25 mouse cellular contexts compared by ENCODE assay signal in the genomic region with DNA sequence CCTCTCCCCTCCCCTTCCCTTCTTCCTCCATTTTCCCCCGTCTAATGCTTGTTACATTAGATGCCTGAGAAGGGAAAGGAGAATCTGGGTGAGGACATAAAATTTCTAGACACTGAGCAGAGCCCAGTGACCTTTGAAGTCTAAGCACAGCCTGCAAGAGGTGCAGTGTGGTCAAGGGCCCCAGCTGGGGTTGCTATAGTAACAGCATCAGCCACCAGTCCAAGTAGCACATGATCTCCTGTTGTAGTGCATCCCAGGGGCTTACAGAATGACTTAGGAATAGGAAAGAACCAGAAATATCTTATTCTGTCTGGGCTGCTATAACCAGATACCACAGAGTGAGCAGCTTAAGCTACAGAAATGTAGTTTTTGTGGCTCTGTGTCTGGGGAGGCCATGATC. TPM values are rescaled to one million over a fixed set of nuclear protein-coding genes. Genes with fewer than 3 reads are reported as not detected.
DNase-seq lines count a peak whose midpoint lies in the region; ATAC-seq and TF ChIP-seq lines count a peak whose summit lies in the region.
"Had no signal": no experiment of that assay in that cellular context is flagged by ENCODE, and none has a peak within 500 bp of the region (broad histone marks: within the 10 kb centered on the region; RNA-seq: fewer than 3 reads in every experiment).

No protein-coding gene starts in this region.

- H3K27me3 ChIP-seq in forebrain, postnatal 0 days (ENCODE audit: insufficient read depth, low read length), result no peaks in the 10 kb centered on the region
- H3K27me3 ChIP-seq in forebrain, embryonic 11.5 days (ENCODE audit: control insufficient read depth, insufficient read depth, low read length), result no peaks in the 10 kb centered on the region
- H3K27me3 ChIP-seq in lung, embryonic 15.5 days, result no peaks in the 10 kb centered on the region
- peaks cover 3% of the 10 kb centered on the region; the same call in 1 of the 2 replicates for H3K27me3 ChIP-seq in midbrain, embryonic 13.5 days
- H3K27me3 ChIP-seq: forebrain, embryonic 13.5 days; heart, embryonic 15.5 days had no signal

- H3K27ac ChIP-seq in forebrain, postnatal 0 days (ENCODE audit: low read depth, low read length), result no peak overlapping the region
- no peak overlapping the region for H3K27ac ChIP-seq in forebrain, embryonic 11.5 days (ENCODE audit: low read depth, low read length)
- H3K27ac ChIP-seq in lung, embryonic 15.5 days, result peak overlapping the region; percentile 78; the same call in 1 of the 2 replicates
- no peak overlapping the region for H3K27ac ChIP-seq in midbrain, embryonic 13.5 days
- H3K27ac ChIP-seq in layer of hippocampus, adult 2 months, result no peak overlapping the region
- H3K27ac ChIP-seq: forebrain, embryonic 13.5 days; heart, adult 2 months; heart, embryonic 15.5 days; intestine, embryonic 15.5 days had no signal

- no peaks in the 10 kb centered on the region for H3K36me3 ChIP-seq in forebrain, postnatal 0 days (ENCODE audit: insufficient read depth)
- H3K36me3 ChIP-seq in forebrain, embryonic 11.5 days (ENCODE audit: control insufficient read depth, insufficient read depth, low read length), result no peaks in the 10 kb centered on the region
- no peaks in the 10 kb centered on the region for H3K36me3 ChIP-seq in lung, embryonic 15.5 days
- H3K36me3 ChIP-seq in midbrain, embryonic 13.5 days, result no peaks in the 10 kb centered on the region
- H3K36me3 ChIP-seq: G1E; heart, embryonic 15.5 days; intestine, embryonic 15.5 days had no signal

- H3K9ac ChIP-seq in forebrain, postnatal 0 days, result no peak overlapping the region
- H3K9ac ChIP-seq in forebrain, embryonic 11.5 days (ENCODE audit: low read length), result no peak overlapping the region
- H3K9ac ChIP-seq in lung, embryonic 15.5 days, result no peak overlapping the region
- no peak overlapping the region for H3K9ac ChIP-seq in midbrain, embryonic 13.5 days (replicated peaks)
- H3K9ac ChIP-seq: forebrain, embryonic 13.5 days; heart, embryonic 15.5 days; intestine, embryonic 15.5 days had no signal

- H3K4me2 ChIP-seq in forebrain, postnatal 0 days (ENCODE audit: low read depth), result no peak overlapping the region
- no peak overlapping the region for H3K4me2 ChIP-seq in forebrain, embryonic 11.5 days (ENCODE audit: low read depth, low read length, severe bottlenecking)
- no peak overlapping the region for H3K4me2 ChIP-seq in lung, embryonic 15.5 days
- no peak overlapping the region for H3K4me2 ChIP-seq in midbrain, embryonic 13.5 days (replicated peaks)
- H3K4me2 ChIP-seq: forebrain, embryonic 13.5 days; heart, embryonic 15.5 days; intestine, embryonic 15.5 days; liver, embryonic 11.5 days had no signal

- no peak for TF ChIP-seq CTCF in forebrain, postnatal 0 days (IDR thresholded peaks at IDR 0.05; ENCODE audit: low read depth)
- TF ChIP-seq CTCF in layer of hippocampus, adult 2 months (conservative IDR thresholded peaks at IDR 0.05), result no peak

- H3K4me3 ChIP-seq in forebrain, postnatal 0 days (ENCODE audit: low read depth, low read length), result no peak overlapping the region
- no peak overlapping the region for H3K4me3 ChIP-seq in forebrain, embryonic 11.5 days (ENCODE audit: low read depth, low read length)
- no peak overlapping the region for H3K4me3 ChIP-seq in lung, embryonic 15.5 days
- no peak overlapping the region for H3K4me3 ChIP-seq in midbrain, embryonic 13.5 days (replicated peaks)
- no peak overlapping the region for H3K4me3 ChIP-seq in layer of hippocampus, adult 2 months
- H3K4me3 ChIP-seq: forebrain, embryonic 13.5 days; heart, adult 2 months; heart, embryonic 15.5 days; intestine, embryonic 15.5 days had no signal

- peak; percentile 51; the same call in 1 of the 2 replicates for ATAC-seq in forebrain, postnatal 0 days
- no peak for ATAC-seq in forebrain, embryonic 11.5 days (replicated peaks; ENCODE audit: low FRiP score)
- ATAC-seq in lung, embryonic 15.5 days (ENCODE audit: borderline replicate concordance, extremely low read depth, low FRiP score, low TSS enrichment), result no peak
- peak; percentile 58 for ATAC-seq in midbrain, embryonic 13.5 days
- ATAC-seq: forebrain, embryonic 13.5 days; intestine, embryonic 15.5 days had no signal

- H3K9me3 ChIP-seq in forebrain, postnatal 0 days (ENCODE audit: low read length), result no peaks in the 10 kb centered on the region
- H3K9me3 ChIP-seq in forebrain, embryonic 11.5 days (ENCODE audit: control insufficient read depth, low read length), result no peaks in the 10 kb centered on the region
- H3K9me3 ChIP-seq in lung, embryonic 15.5 days, result no peaks in the 10 kb centered on the region
- no peaks in the 10 kb centered on the region for H3K9me3 ChIP-seq in midbrain, embryonic 13.5 days
- H3K9me3 ChIP-seq: forebrain, embryonic 13.5 days; G1E; heart, embryonic 15.5 days; intestine, embryonic 15.5 days had no signal

- 50% methylated on average over 1 of the region's 1 CpGs for WGBS in forebrain, postnatal 0 days
- 75% methylated on average over 1 of the region's 1 CpGs for WGBS in forebrain, embryonic 11.5 days
- 33% methylated on average over 1 of the region's 1 CpGs for WGBS in lung, embryonic 15.5 days
- WGBS in midbrain, embryonic 13.5 days, result 27% methylated on average over 1 of the region's 1 CpGs

- H3K4me1 ChIP-seq in forebrain, postnatal 0 days (ENCODE audit: insufficient read depth), result no peaks in the 10 kb centered on the region
- 0 out of 2 replicates have a peak, but pooled peaks cover 2% of the 10 kb centered on the region for H3K4me1 ChIP-seq in forebrain, embryonic 11.5 days (replicated peaks; ENCODE audit: control insufficient read depth, insufficient read depth, low read length)
- peaks cover 9% of the 10 kb centered on the region for H3K4me1 ChIP-seq in lung, embryonic 15.5 days
- peaks cover 18% of the 10 kb centered on the region for H3K4me1 ChIP-seq in midbrain, embryonic 13.5 days (replicated peaks)
- H3K4me1 ChIP-seq: heart, embryonic 15.5 days had no signal

- DNase-seq in forebrain, postnatal 0 days, result no peak
- no peak for DNase-seq in forebrain, embryonic 11.5 days (ENCODE audit: low spot score)
- DNase-seq in lung, postnatal 14 days, result no peak
- DNase-seq in layer of hippocampus, adult 2 months (ENCODE audit: low spot score in 2 of 2), result no peak
- no peak for DNase-seq in layer of hippocampus, postnatal 14 days (ENCODE audit: low spot score in 2 of 2)
- no peak for DNase-seq in frontal cortex, postnatal 10 days (ENCODE audit: low spot score in 2 of 2)
- DNase-seq: adrenal gland, postnatal 14 days; cerebellum, adult 11-12 months; cerebellum, postnatal 14 days; gastrocnemius, postnatal 25 days; heart, adult 2 months; lung, adult 2 months; right cerebral cortex, postnatal 14 days; spleen, adult 18-20 months; thymus, adult 18-20 months; thymus, postnatal 4 days had no signal

RNA-seq across cellular contexts. Expression of gene Spp2, which starts 22.7 kb away (rescaled TPM):
- 1.3 TPM in 1 of 2 replicates, not detected in the other for total RNA-seq in forebrain, postnatal 0 days (2014; rRNA removed)
- polyA plus RNA-seq in forebrain, postnatal 0 days (2015; fragmentation: Nextera tagmentation; extraction: Ambion mirVana), result 0.52 and 1.2 TPM in 2 replicates
- polyA plus RNA-seq in forebrain, embryonic 11.5 days (2014; fragmentation: Nextera tagmentation; extraction: Ambion mirVana), result not detected in 2 replicates
- 0.75 and 2.5 TPM in 2 replicates for polyA plus RNA-seq in lung, embryonic 15.5 days (2015; fragmentation: Nextera tagmentation; extraction: Ambion mirVana)
- polyA plus RNA-seq in midbrain, embryonic 13.5 days (2015; fragmentation: Nextera tagmentation; extraction: Ambion mirVana), result 0.40 and 0.50 TPM in 2 replicates
- total RNA-seq in layer of hippocampus, adult 2 months (2021), result not detected
- not detected for total RNA-seq in layer of hippocampus, postnatal 14 days (2021)
- total RNA-seq: G1E; gastrocnemius, postnatal 25 days; heart, adult 2 months; hematopoietic stem cell, adult 5-6 weeks; left cerebral cortex, postnatal 25 days had no signal
- polyA plus RNA-seq: forebrain, embryonic 13.5 days; G1E; heart, adult 2 months had no signal

Comparison
In these comparisons a context has a peak if more than half of its experiments do, and no peak if none do; other contexts are left out.
1. ATAC-seq: peak in forebrain, postnatal 0 days (single experiment) and midbrain, embryonic 13.5 days (single experiment); none in forebrain, embryonic 11.5 days (single experiment) and lung, embryonic 15.5 days (single experiment).